Mouse (Mus musculus): ENCODE data around the gene Dhrs3. TPM values are rescaled to one million over a fixed set of nuclear protein-coding genes. Genes with fewer than 3 reads are reported as not detected.

The Dhrs3 gene
- polyA plus RNA-seq, 1 experiment from 2014 or later = 674 TPM

GRCm38 (mm10) chr4:144906001-144906889 is 13.6 kb downstream of the Dhrs3 start:
- peaks cover 96% of the 10 kb centered on the region for H3K79me2 ChIP-seq (ENCODE audit: inconsistent target)
- peak overlapping the region; percentile 98 for H3K27ac ChIP-seq
- 28% methylated on average over 8 of the region's 8 CpGs for whole genome bisulfite sequencing (ENCODE audit: missing documents)
- peaks cover 19% of the 10 kb centered on the region; the same call in 1 of the 2 replicates for H3K36me3 ChIP-seq (ENCODE audit: inconsistent target)
- no peak overlapping the region for H3K4me3 ChIP-seq (ENCODE audit: inconsistent target)

- Histone ChIP-seq H3K4me3 (ENCODE audit: inconsistent target) (no peak overlapping the region), H3K36me3 (ENCODE audit: inconsistent target) (peaks cover 24% of the 10 kb centered on the region; the same call in 1 of the 2 replicates), H3K79me2 (ENCODE audit: inconsistent target) (peaks cover 96% of the 10 kb centered on the region), H3K27ac (peak overlapping the region; percentile 98)
- WGBS (ENCODE audit: missing documents) = 52% methylated on average over 4 of the region's 4 CpGs
Observed at GRCm38 (mm10) chr4:144906978-144907703, 14.5 kb downstream of the Dhrs3 start.

- peaks cover 34% of the 10 kb centered on the region; the same call in 1 of the 2 replicates for H3K36me3 ChIP-seq (ENCODE audit: inconsistent target)
- peak overlapping the region; percentile 98 for H3K27ac ChIP-seq
- H3K79me2 ChIP-seq (ENCODE audit: inconsistent target) = peaks cover 96% of the 10 kb centered on the region
- H3K4me3 ChIP-seq (ENCODE audit: inconsistent target) = no peak overlapping the region
Observed at GRCm38 (mm10) chr4:144908825-144909224, 16.2 kb downstream of the Dhrs3 start.

GRCm38 (mm10) chr4:144910281-144910680 is 17.7 kb downstream of the Dhrs3 start:
- 93% methylated on average over 3 of the region's 3 CpGs for WGBS (ENCODE audit: missing documents)
- H3K4me3 ChIP-seq (ENCODE audit: inconsistent target) = no peak overlapping the region
- H3K79me2 ChIP-seq (ENCODE audit: inconsistent target) = peaks cover 100% of the 10 kb centered on the region

GRCm38 (mm10) chr4:144913298-144914152 is 20.9 kb downstream of the Dhrs3 start:
- Histone ChIP-seq H3K27ac (no peak overlapping the region), H3K79me2 (ENCODE audit: inconsistent target) (peaks cover 100% of the 10 kb centered on the region), H3K4me3 (ENCODE audit: inconsistent target) (no peak overlapping the region), H3K36me3 (ENCODE audit: inconsistent target) (peaks cover 71% of the 10 kb centered on the region)
- WGBS (ENCODE audit: missing documents) = 95% methylated on average over 6 of the region's 6 CpGs

More at GRCm38 (mm10) chr4:144910281-144910680, 17.7 kb downstream of the Dhrs3 start:
- peaks cover 49% of the 10 kb centered on the region for H3K36me3 ChIP-seq (ENCODE audit: inconsistent target)
- peak overlapping the region; percentile 98; the same call in 1 of the 2 replicates for H3K27ac ChIP-seq

GRCm38 (mm10) chr4:144916520-144916919 is 23.9 kb downstream of the Dhrs3 start:
- 78% methylated on average over 6 of the region's 6 CpGs for WGBS (ENCODE audit: missing documents)

GRCm38 (mm10) chr4:144917101-144917500 is 24.5 kb downstream of the Dhrs3 start:
- H3K36me3 ChIP-seq (ENCODE audit: inconsistent target) = peaks cover 90% of the 10 kb centered on the region
- 85% methylated on average over 4 of the region's 4 CpGs for WGBS (ENCODE audit: missing documents)
- H3K79me2 ChIP-seq (ENCODE audit: inconsistent target) = peaks cover 95% of the 10 kb centered on the region
- no peak overlapping the region; the same call in 1 of the 2 replicates for H3K27ac ChIP-seq
- no peak overlapping the region for H3K4me3 ChIP-seq (ENCODE audit: inconsistent target)

More at GRCm38 (mm10) chr4:144916520-144916919, 23.9 kb downstream of the Dhrs3 start:
- H3K27ac ChIP-seq = peak overlapping the region; percentile 8; the same call in 1 of the 2 replicates
- peaks cover 100% of the 10 kb centered on the region for H3K79me2 ChIP-seq (ENCODE audit: inconsistent target)
- H3K36me3 ChIP-seq (ENCODE audit: inconsistent target) = peaks cover 92% of the 10 kb centered on the region
- no peak overlapping the region for H3K4me3 ChIP-seq (ENCODE audit: inconsistent target)

- Histone ChIP-seq H3K27ac (no peak overlapping the region), H3K4me3 (ENCODE audit: inconsistent target) (no peak overlapping the region), H3K36me3 (ENCODE audit: inconsistent target) (peaks cover 96% of the 10 kb centered on the region), H3K79me2 (ENCODE audit: inconsistent target) (peaks cover 81% of the 10 kb centered on the region)
- 95% methylated on average over 10 of the region's 10 CpGs for WGBS (ENCODE audit: missing documents)
Observed at GRCm38 (mm10) chr4:144918501-144918900, 25.9 kb downstream of the Dhrs3 start.

- 91% methylated on average over 5 of the region's 5 CpGs for WGBS (ENCODE audit: missing documents)
- peaks cover 28% of the 10 kb centered on the region for H3K36me3 ChIP-seq (ENCODE audit: inconsistent target)
- H3K27ac ChIP-seq = no peak overlapping the region
- H3K4me3 ChIP-seq (ENCODE audit: inconsistent target) = no peak overlapping the region
- no peaks in the 10 kb centered on the region for H3K79me2 ChIP-seq (ENCODE audit: inconsistent target)
Observed at GRCm38 (mm10) chr4:144928693-144929436, 36.2 kb downstream of the Dhrs3 start.

GRCm38 (mm10) chr4:144929811-144930221 is 37.2 kb downstream of the Dhrs3 start:
- peak overlapping the region; percentile 22 for H3K27ac ChIP-seq
- no peaks in the 10 kb centered on the region for H3K79me2 ChIP-seq (ENCODE audit: inconsistent target)
- WGBS (ENCODE audit: missing documents) = 80% methylated on average over 1 of the region's 1 CpGs
- H3K4me3 ChIP-seq (ENCODE audit: inconsistent target) = no peak overlapping the region
- peaks cover 26% of the 10 kb centered on the region for H3K36me3 ChIP-seq (ENCODE audit: inconsistent target)

GRCm38 (mm10) chr4:144930366-144930765 is 37.7 kb downstream of the Dhrs3 start:
- H3K4me3 ChIP-seq (ENCODE audit: inconsistent target) = no peak overlapping the region
- no peak overlapping the region for H3K27ac ChIP-seq
- H3K79me2 ChIP-seq (ENCODE audit: inconsistent target) = no peaks in the 10 kb centered on the region
- H3K36me3 ChIP-seq (ENCODE audit: inconsistent target) = peaks cover 26% of the 10 kb centered on the region
- WGBS (ENCODE audit: missing documents) = 56% methylated on average over 9 of the region's 10 CpGs

- Histone ChIP-seq H3K4me3 (ENCODE audit: inconsistent target) (no peak overlapping the region), H3K27ac (no peak overlapping the region), H3K36me3 (ENCODE audit: inconsistent target) (peaks cover 22% of the 10 kb centered on the region), H3K79me2 (ENCODE audit: inconsistent target) (no peaks in the 10 kb centered on the region)
- 100% methylated on average over 7 of the region's 7 CpGs for WGBS (ENCODE audit: missing documents)
Observed at GRCm38 (mm10) chr4:144931167-144931566, 38.5 kb downstream of the Dhrs3 start.

GRCm38 (mm10) chr4:144934501-144934900 is 41.9 kb downstream of the Dhrs3 start:
- Histone ChIP-seq H3K4me3 (ENCODE audit: inconsistent target) (no peak overlapping the region), H3K27ac (no peak overlapping the region), H3K36me3 (ENCODE audit: inconsistent target) (no peaks in the 10 kb centered on the region), H3K79me2 (ENCODE audit: inconsistent target) (no peaks in the 10 kb centered on the region)
- WGBS (ENCODE audit: missing documents) = 91% methylated on average over 1 of the region's 1 CpGs
